Mouse (Mus musculus) limb, embryonic 10.5 days (tissue): ENCODE results near the gene Olfr1411. TPM values are rescaled to one million over a fixed set of nuclear protein-coding genes. Genes with fewer than 3 reads are reported as not detected.

ENCODE experiments used
- DNase-seq: peaks from one replicate; pipeline ENCODE4 v3.0.0-alpha.2; 2017; ENCODE audit warnings: low spot score
- H3K27ac ChIP-seq: fragments of 300-500 bp; sonication (generic); 2 replicates; pipeline ENCODE4 v1.5.1; 2016; ENCODE audit warnings: mild to moderate bottlenecking
- H3K27me3 ChIP-seq: fragments of 300-500 bp; sonication (generic); 2 replicates; pipeline ENCODE4 v1.6.1; 2016; ENCODE audit warnings: low read depth, mild to moderate bottlenecking; ENCODE audit not compliant: poor library complexity, severe bottlenecking
- H3K36me3 ChIP-seq: fragments of 300-500 bp; sonication (generic); 2 replicates; pipeline ENCODE4 v1.6.1; 2016; ENCODE audit warnings: mild to moderate bottlenecking, moderate library complexity
- H3K4me1 ChIP-seq: fragments of 300-500 bp; sonication (generic); 2 replicates; pipeline ENCODE4 v1.6.1; 2016
- H3K4me3 ChIP-seq: fragments of 300-500 bp; sonication (generic); 2 replicates; pipeline ENCODE4 v1.5.1; 2016; ENCODE audit warnings: mild to moderate bottlenecking, moderate library complexity
- H3K9me3 ChIP-seq: fragments of 300-500 bp; sonication (generic); replicated peaks from 2 replicates; pipeline ENCODE4 v1.6.1; 2016; ENCODE audit warnings: mild to moderate bottlenecking
- WGBS: fragments of 180-500 bp; shearing (Covaris S2); methylation state at CpG from one replicate; pipeline ENCODE4 v1.1.7; 2016; 5-methylcytosine and 5-hydroxymethylcytosine counted together
- polyA plus RNA-seq: library from polyadenylated mRNA; unstranded; fragments of >200 nt; fragmentation: Nextera tagmentation; extraction: Ambion mirVana; gene quantifications from 2 replicates; pipeline ENCODE4 v1.2.1, GENCODE M21; 2016

Olfr1411 gene
- polyA plus RNA-seq, 1 experiment from 2014 or later, result not detected

- Histone ChIP-seq H3K4me1 (no peaks in the 10 kb centered on the region), H3K9me3 (no peaks in the 10 kb centered on the region), H3K4me3 (no peak overlapping the region), H3K27ac (no peak overlapping the region), H3K36me3 (peaks cover 21% of the 10 kb centered on the region), H3K27me3 (no peaks in the 10 kb centered on the region)
- DNase-seq, result no peak
- WGBS, result 79% methylated on average over 5 of the region's 5 CpGs
These were observed 38.0 kb downstream of the Olfr1411 start for GRCm38 (mm10) chr1:92632196-92632595.

GRCm38 (mm10) chr1:92632948-92633347, 38.7 kb downstream of the Olfr1411 start:
- H3K36me3 ChIP-seq, result peaks cover 28% of the 10 kb centered on the region
- no peak overlapping the region for H3K27ac ChIP-seq
- no peaks in the 10 kb centered on the region for H3K27me3 ChIP-seq
- no peaks in the 10 kb centered on the region for H3K9me3 ChIP-seq
- WGBS, result 68% methylated on average over 6 of the region's 6 CpGs
- H3K4me1 ChIP-seq, result no peaks in the 10 kb centered on the region
- no peak for DNase-seq
- no peak overlapping the region for H3K4me3 ChIP-seq

- DNase-seq, result no peak
- Histone ChIP-seq H3K4me3 (no peak overlapping the region), H3K9me3 (no peaks in the 10 kb centered on the region), H3K27ac (no peak overlapping the region), H3K27me3 (no peaks in the 10 kb centered on the region), H3K4me1 (no peaks in the 10 kb centered on the region), H3K36me3 (peaks cover 36% of the 10 kb centered on the region)
- WGBS, result 88% methylated on average over 8 of the region's 8 CpGs
These were observed 39.5 kb downstream of the Olfr1411 start for GRCm38 (mm10) chr1:92633726-92634125.

GRCm38 (mm10) chr1:92634569-92634968, 40.4 kb downstream of the Olfr1411 start:
- Histone ChIP-seq H3K4me1 (no peaks in the 10 kb centered on the region), H3K27ac (peak overlapping the region; percentile 50; the same call in 1 of the 2 replicates), H3K36me3 (peaks cover 44% of the 10 kb centered on the region), H3K27me3 (no peaks in the 10 kb centered on the region), H3K9me3 (no peaks in the 10 kb centered on the region), H3K4me3 (no peak overlapping the region)
- no peak for DNase-seq
- WGBS, result 64% methylated on average over 1 of the region's 1 CpGs

- Histone ChIP-seq H3K27me3 (no peaks in the 10 kb centered on the region), H3K36me3 (peaks cover 50% of the 10 kb centered on the region), H3K4me3 (no peak overlapping the region), H3K4me1 (0 out of 2 replicates have a peak, but pooled peaks cover 3% of the 10 kb centered on the region), H3K27ac (peak overlapping the region; percentile 50; the same call in 1 of the 2 replicates), H3K9me3 (no peaks in the 10 kb centered on the region)
- 86% methylated on average over 4 of the region's 4 CpGs for WGBS
- DNase-seq, result no peak
These were observed 40.9 kb downstream of the Olfr1411 start for GRCm38 (mm10) chr1:92634976-92635599.

GRCm38 (mm10) chr1:92636015-92636414, 41.8 kb downstream of the Olfr1411 start:
- 85% methylated on average over 8 of the region's 8 CpGs for WGBS

GRCm38 (mm10) chr1:92636676-92637075, 42.5 kb downstream of the Olfr1411 start:
- Histone ChIP-seq H3K4me1 (peaks cover 15% of the 10 kb centered on the region), H3K27ac (no peak overlapping the region), H3K27me3 (no peaks in the 10 kb centered on the region), H3K36me3 (peaks cover 51% of the 10 kb centered on the region), H3K9me3 (no peaks in the 10 kb centered on the region), H3K4me3 (no peak overlapping the region)
- DNase-seq, result no peak
- WGBS, result 95% methylated on average over 11 of the region's 11 CpGs

More at GRCm38 (mm10) chr1:92636015-92636414, 41.8 kb downstream of the Olfr1411 start:
- Histone ChIP-seq H3K9me3 (no peaks in the 10 kb centered on the region), H3K36me3 (peaks cover 51% of the 10 kb centered on the region), H3K4me3 (no peak overlapping the region), H3K27ac (no peak overlapping the region; the same call in 1 of the 2 replicates), H3K4me1 (peaks cover 12% of the 10 kb centered on the region), H3K27me3 (no peaks in the 10 kb centered on the region)
- DNase-seq, result no peak

- no peaks in the 10 kb centered on the region for H3K27me3 ChIP-seq
- no peak overlapping the region for H3K27ac ChIP-seq
- peaks cover 23% of the 10 kb centered on the region for H3K4me1 ChIP-seq
- DNase-seq, result no peak
- H3K36me3 ChIP-seq, result peaks cover 51% of the 10 kb centered on the region
- no peak overlapping the region for H3K4me3 ChIP-seq
- WGBS, result 94% methylated on average over 15 of the region's 15 CpGs
- H3K9me3 ChIP-seq, result no peaks in the 10 kb centered on the region
These were observed 43.4 kb downstream of the Olfr1411 start for GRCm38 (mm10) chr1:92637501-92638172.

- Histone ChIP-seq H3K27ac (no peak overlapping the region), H3K4me3 (no peak overlapping the region), H3K9me3 (no peaks in the 10 kb centered on the region), H3K4me1 (peaks cover 25% of the 10 kb centered on the region), H3K36me3 (peaks cover 51% of the 10 kb centered on the region), H3K27me3 (no peaks in the 10 kb centered on the region)
- no peak for DNase-seq
- 94% methylated on average over 3 of the region's 3 CpGs for WGBS
These were observed 44.0 kb downstream of the Olfr1411 start for GRCm38 (mm10) chr1:92638181-92638580.

- H3K36me3 ChIP-seq, result peaks cover 51% of the 10 kb centered on the region
- WGBS, result 95% methylated on average over 4 of the region's 4 CpGs
- peaks cover 25% of the 10 kb centered on the region for H3K4me1 ChIP-seq
These were observed 44.5 kb downstream of the Olfr1411 start for GRCm38 (mm10) chr1:92638736-92639135.

GRCm38 (mm10) chr1:92640393-92640792, 46.2 kb downstream of the Olfr1411 start:
- no peak for DNase-seq
- H3K27me3 ChIP-seq, result no peaks in the 10 kb centered on the region
- no peak overlapping the region for H3K27ac ChIP-seq
- peaks cover 25% of the 10 kb centered on the region for H3K4me1 ChIP-seq
- peak overlapping the region; percentile 85; the same call in 1 of the 2 replicates for H3K4me3 ChIP-seq
- no peaks in the 10 kb centered on the region for H3K9me3 ChIP-seq
- WGBS, result 91% methylated on average over 6 of the region's 6 CpGs
- peaks cover 47% of the 10 kb centered on the region for H3K36me3 ChIP-seq

More at GRCm38 (mm10) chr1:92638736-92639135, 44.5 kb downstream of the Olfr1411 start:
- no peaks in the 10 kb centered on the region for H3K27me3 ChIP-seq
- H3K4me3 ChIP-seq, result no peak overlapping the region
- no peak for DNase-seq
- no peak overlapping the region for H3K27ac ChIP-seq
- no peaks in the 10 kb centered on the region for H3K9me3 ChIP-seq

- Histone ChIP-seq H3K27me3 (no peaks in the 10 kb centered on the region), H3K36me3 (peaks cover 35% of the 10 kb centered on the region), H3K4me1 (peaks cover 25% of the 10 kb centered on the region), H3K4me3 (peak within 1 kb of the TSS; percentile 85), H3K9me3 (no peaks in the 10 kb centered on the region), H3K27ac (peak within 1 kb of the TSS; percentile 87)
- DNase-seq, result peak; percentile 95
- 2% methylated on average over 50 of the region's 50 CpGs for WGBS
These were observed 47.5 kb downstream of the Olfr1411 start, which contains the start of gene Cops9 for GRCm38 (mm10) chr1:92641514-92642272. Gene Cops9, minus strand, starts transcription at chr1:92641985.

GRCm38 (mm10) chr1:92643691-92644090, 49.5 kb downstream of the Olfr1411 start:
- H3K36me3 ChIP-seq, result peaks cover 15% of the 10 kb centered on the region
- WGBS, result 78% methylated on average over 4 of the region's 4 CpGs
- no peak overlapping the region for H3K27ac ChIP-seq
- DNase-seq, result no peak
- no peak overlapping the region for H3K4me3 ChIP-seq
- peaks cover 34% of the 10 kb centered on the region for H3K4me1 ChIP-seq
- no peaks in the 10 kb centered on the region for H3K9me3 ChIP-seq
- no peaks in the 10 kb centered on the region for H3K27me3 ChIP-seq
